Mouse (Mus musculus) G1E (cell line): Measurements from ENCODE around the gene Cldnd2. TPM values are rescaled to one million over a fixed set of nuclear protein-coding genes. Genes with fewer than 3 reads are reported as not detected.

Experiments used
- ATAC-seq: 2 replicates; pipeline ENCODE4 v1.8.0; 2016; ENCODE audit warnings: mild to moderate bottlenecking; ENCODE audit not compliant: insufficient number of reproducible peaks, poor library complexity, low FRiP score, severe bottlenecking; ENCODE audit errors: extremely low read depth
- DNase-seq: peaks from one replicate; pipeline ENCODE4 v3.0.0; 2012; ENCODE audit warnings: low spot score
- H3K27me3 ChIP-seq: 2 replicates; pipeline ENCODE4 v1.6.1; 2012; ENCODE audit warnings: mild to moderate bottlenecking, low read length, inconsistent platforms; ENCODE audit not compliant: insufficient read depth
- H3K36me3 ChIP-seq: replicated peaks from 2 replicates; pipeline ENCODE3; 2012; ENCODE audit warnings: mild to moderate bottlenecking, inconsistent platforms
- H3K4me1 ChIP-seq: 2 replicates; pipeline ENCODE4 v1.6.1; 2012; ENCODE audit warnings: low read depth, low read length, inconsistent platforms, mixed read lengths; ENCODE audit not compliant: insufficient read depth
- H3K4me3 ChIP-seq: 2 replicates; pipeline ENCODE4 v1.5.1; 2012; ENCODE audit warnings: low read depth, mild to moderate bottlenecking, inconsistent platforms, low read length, moderate library complexity, mixed read lengths
- H3K9me3 ChIP-seq: replicated peaks from 2 replicates; pipeline ENCODE4 v1.6.1; 2012; ENCODE audit warnings: inconsistent platforms
- CTCF ChIP-seq: IDR thresholded peaks from 2 replicates; pipeline ENCODE4 v1.5.1; 2012; ENCODE audit warnings: low read depth, low read length, inconsistent platforms, mixed read lengths
- GATA1 ChIP-seq: IDR thresholded peaks from 2 replicates; pipeline ENCODE4 v1.6.1; 2012; ENCODE audit warnings: borderline replicate concordance, low read length, inconsistent platforms, mixed read lengths
- GATA2 ChIP-seq: IDR thresholded peaks from 2 replicates; pipeline ENCODE4 v1.6.1; 2012; ENCODE audit warnings: low read depth, low read length, inconsistent platforms, borderline replicate concordance
- POLR2AphosphoS5 ChIP-seq: IDR thresholded peaks from 2 replicates; pipeline ENCODE4 v1.6.1; 2012; ENCODE audit warnings: low read depth, low read length, inconsistent platforms; ENCODE audit not compliant: insufficient replicate concordance
- TAL1 ChIP-seq: conservative IDR thresholded peaks from 2 replicates; pipeline ENCODE4 v1.6.1; 2012; ENCODE audit warnings: low read depth, low read length, inconsistent platforms, mixed read lengths
- polyA plus RNA-seq: library from polyadenylated mRNA; stranded (reverse); fragments of >175 nt; gene quantifications from 2 replicates; pipeline ENCODE4 v1.2.3, GENCODE M21; 2012
- total RNA-seq, 2 experiments: library from RNA; stranded (forward) in 1 of 2; stranded (reverse) in 1 of 2; fragments of 200-1000 nt in 1 of 2; fragments of >200 nt in 1 of 2; fragmentation: Nextera tagmentation in 1 of 2; gene quantifications; 2 replicates each; pipeline ENCODE4 v1.2.3; 2014 to 2017

Cldnd2 gene
- total RNA-seq (2014; fragmentation: Nextera tagmentation) = not detected in 2 replicates
- total RNA-seq (2017) = not detected in 2 replicates
- polyA plus RNA-seq = not detected in 2 replicates

GRCm38 (mm10) chr7:43440482-43440881 is at the start of gene Cldnd2:
TSS of gene Cldnd2 (plus strand) at chr7:43440782.
- no peak for ATAC-seq
- peaks cover 30% of the 10 kb centered on the region for H3K27me3 ChIP-seq
- H3K36me3 ChIP-seq = peaks cover 2% of the 10 kb centered on the region
- H3K9me3 ChIP-seq = no peaks in the 10 kb centered on the region
- TF ChIP-seq GATA2 (no peak), CTCF (no peak), TAL1 (no peak), POLR2AphosphoS5 (no peak), GATA1 (no peak)
- no peak for DNase-seq
- no peak within 1 kb of the TSS for H3K4me3 ChIP-seq
- peaks cover 29% of the 10 kb centered on the region for H3K4me1 ChIP-seq

- no peaks in the 10 kb centered on the region for H3K27me3 ChIP-seq
- no peaks in the 10 kb centered on the region for H3K9me3 ChIP-seq
- DNase-seq = no peak
- H3K4me1 ChIP-seq = no peaks in the 10 kb centered on the region
- H3K36me3 ChIP-seq = no peaks in the 10 kb centered on the region
- no peak overlapping the region for H3K4me3 ChIP-seq
- TF ChIP-seq TAL1 (no peak), GATA2 (no peak), POLR2AphosphoS5 (no peak)
- ATAC-seq = no peak
These were observed 48.0 kb upstream of the Cldnd2 start for GRCm38 (mm10) chr7:43392349-43393121.

- no peak for ATAC-seq
- no peaks in the 10 kb centered on the region for H3K9me3 ChIP-seq
- no peak for DNase-seq
- no peaks in the 10 kb centered on the region for H3K36me3 ChIP-seq
- TF ChIP-seq GATA2 = no peak
- TF ChIP-seq POLR2AphosphoS5 = no peak
- no peak for TF ChIP-seq CTCF
- no peak for TF ChIP-seq GATA1
- TF ChIP-seq TAL1 = no peak
- no peaks in the 10 kb centered on the region for H3K4me1 ChIP-seq
- H3K4me3 ChIP-seq = no peak overlapping the region
- H3K27me3 ChIP-seq = no peaks in the 10 kb centered on the region
These were observed 41.1 kb upstream of the Cldnd2 start for GRCm38 (mm10) chr7:43399501-43399900.

- Histone ChIP-seq H3K4me3 (no peak overlapping the region), H3K27me3 (no peaks in the 10 kb centered on the region), H3K4me1 (no peaks in the 10 kb centered on the region), H3K36me3 (no peaks in the 10 kb centered on the region), H3K9me3 (no peaks in the 10 kb centered on the region)
- DNase-seq (no peak), ATAC-seq (no peak)
- TF ChIP-seq GATA2 (no peak), GATA1 (no peak), POLR2AphosphoS5 (no peak), TAL1 (no peak), CTCF (no peak)
These were observed 37.9 kb upstream of the Cldnd2 start for GRCm38 (mm10) chr7:43402718-43403117.

- Histone ChIP-seq H3K4me1 (no peaks in the 10 kb centered on the region), H3K27me3 (peaks cover 2% of the 10 kb centered on the region; the same call in 1 of the 2 replicates), H3K4me3 (no peak overlapping the region), H3K9me3 (no peaks in the 10 kb centered on the region), H3K36me3 (no peaks in the 10 kb centered on the region)
- ATAC-seq = no peak
- DNase-seq = no peak
- TF ChIP-seq POLR2AphosphoS5 = no peak
- TF ChIP-seq GATA2 = no peak
- no peak for TF ChIP-seq CTCF
- no peak for TF ChIP-seq GATA1
- no peak for TF ChIP-seq TAL1
These were observed 33.0 kb upstream of the Cldnd2 start for GRCm38 (mm10) chr7:43407573-43407972.

- Histone ChIP-seq H3K9me3 (no peaks in the 10 kb centered on the region), H3K36me3 (no peaks in the 10 kb centered on the region), H3K4me3 (no peak within 1 kb of the TSS), H3K4me1 (no peaks in the 10 kb centered on the region), H3K27me3 (peaks cover 4% of the 10 kb centered on the region; the same call in 1 of the 2 replicates)
- DNase-seq = no peak
- no peak for TF ChIP-seq CTCF
- TF ChIP-seq POLR2AphosphoS5 = no peak
- TF ChIP-seq GATA1 = no peak
- no peak for TF ChIP-seq TAL1
- TF ChIP-seq GATA2 = no peak
- ATAC-seq = no peak
These were observed 32.4 kb upstream of the Cldnd2 start, which contains the start of gene Siglecg for GRCm38 (mm10) chr7:43408131-43408553. TSS of gene Siglecg (plus strand) at chr7:43408204.
